Mouse (Mus musculus): ENCODE results near the gene Gm10717. TPM values are rescaled to one million over a fixed set of nuclear protein-coding genes. Genes with fewer than 3 reads are reported as not detected.
"Not testable (repeated sequence)": the region's sequence is repeated elsewhere in the genome, so short reads cannot be mapped to it uniquely, and the experiment has no call there.

Gene Gm10717
- total RNA-seq, 2 experiments from 2014 or later = not detected

- intact Hi-C loops (cut with DNase I) = not testable (repeated sequence)
- DNase-seq = peak; percentile 59 to 62
Observed at GRCm38 (mm10) chr9:3023985-3024648, 1.1 kb upstream of the Gm10717 start.

GRCm38 (mm10) chr9:3025653-3026052 lies 436 bp downstream of the Gm10717 start:
- peak; percentile 60 to 62 for DNase-seq
- intact Hi-C loops (cut with DNase I) = not testable (repeated sequence)

GRCm38 (mm10) chr9:3026136-3026535 lies 919 bp downstream of the Gm10717 start:
- intact Hi-C loops (cut with DNase I); DNase-seq: not testable (repeated sequence)

- DNase-seq; intact Hi-C loops (cut with DNase I): not testable (repeated sequence)
Observed at GRCm38 (mm10) chr9:3026741-3027140, 1.5 kb downstream of the Gm10717 start.

- intact Hi-C loops (cut with DNase I) = not testable (repeated sequence)
Observed at GRCm38 (mm10) chr9:3027200-3027599, 2.0 kb downstream of the Gm10717 start.

GRCm38 (mm10) chr9:3029276-3030000 lies 4.2 kb downstream of the Gm10717 start:
- DNase-seq = peak in 1 of 2 experiments; percentile 11
- intact Hi-C loops (cut with DNase I) = not testable (repeated sequence)

More at GRCm38 (mm10) chr9:3027200-3027599, 2.0 kb downstream of the Gm10717 start:
- DNase-seq = not testable (repeated sequence)

- DNase-seq; intact Hi-C loops (cut with DNase I): not testable (repeated sequence)
Observed at GRCm38 (mm10) chr9:3030677-3031318, 5.6 kb downstream of the Gm10717 start.

GRCm38 (mm10) chr9:3034299-3034698 lies 9.1 kb downstream of the Gm10717 start, which contains the start of gene Gm17535:
Gene Gm17535 (plus strand): TSS chr9:3034599.
- intact Hi-C loops (cut with DNase I); DNase-seq: not testable (repeated sequence)

GRCm38 (mm10) chr9:3036577-3036976 lies 11.4 kb downstream of the Gm10717 start, which contains the start of gene Gm10715:
Gene Gm10715 (plus strand): TSS chr9:3036877.
- DNase-seq; intact Hi-C loops (cut with DNase I): not testable (repeated sequence)

- DNase-seq; intact Hi-C loops (cut with DNase I): not testable (repeated sequence)
Observed at GRCm38 (mm10) chr9:3038161-3038560, 12.9 kb downstream of the Gm10717 start.

Small RNA genes lying within 50 kb of the gene (microRNA-seq; reads per million reads assigned to microRNA genes)
- 0 reads per million in 2 experiments for gene Mir101c

Other genes starting within 250 kb of the Gm10717 start
- gene Gm10722, start 24.5 kb upstream of the Gm10717 start, total RNA-seq (2021) = not detected
- not detected for gene Gm11168, start 22.1 kb upstream of the Gm10717 start, total RNA-seq (2021)
- not detected for gene Gm10721, start 12.3 kb upstream of the Gm10717 start, total RNA-seq (2021)
- gene Gm10720, start 9.8 kb upstream of the Gm10717 start, total RNA-seq (2021) = not detected
- gene Gm10719, start 8.0 kb upstream of the Gm10717 start, total RNA-seq (2021) = not detected
- under 1 TPM; 0.41 to 0.55 TPM for gene Gm10718, start 1.9 kb upstream of the Gm10717 start, total RNA-seq (2021)
- gene Gm17535, start 9.2 kb downstream of the Gm10717 start, total RNA-seq (2021) = not detected
- gene Gm10715, start 11.5 kb downstream of the Gm10717 start, total RNA-seq (2021) = not detected

Data from heart, postnatal 14 days (tissue).